Mouse (Mus musculus) kidney, postnatal 25 days (tissue): Measurements from ENCODE around the gene Rb1.
A peak's percentile ranks its signal among the peaks of the same experiment; 100 is the strongest.

Experiments used
- DNase-seq, 2 experiments: peaks; one replicate each; pipeline ENCODE4 v3.0.0; 2021; ENCODE audit warnings: mixed read lengths in 2 of 2

The Rb1 gene

DNA sequence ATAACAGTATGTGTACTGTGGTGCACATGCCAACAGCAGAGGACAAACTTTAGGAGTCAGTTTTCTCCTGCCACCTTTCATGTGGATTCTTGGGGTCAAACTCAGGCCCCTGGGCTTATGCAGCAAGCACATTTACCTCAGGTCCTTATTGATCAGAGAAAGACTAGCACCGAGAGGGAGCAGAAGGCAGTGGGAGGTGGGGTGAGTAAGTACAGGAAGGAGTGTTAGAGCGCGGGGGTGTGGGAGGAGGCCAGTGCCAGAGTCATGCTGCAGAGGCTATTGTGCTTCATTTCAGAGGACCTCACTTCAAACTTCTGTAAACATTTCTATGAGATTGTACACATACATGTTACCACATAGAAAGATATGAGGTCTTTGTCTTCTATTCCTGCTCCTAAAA, 124.2 kb downstream of the Rb1 start:
- DNase-seq, result no peak

DNA sequence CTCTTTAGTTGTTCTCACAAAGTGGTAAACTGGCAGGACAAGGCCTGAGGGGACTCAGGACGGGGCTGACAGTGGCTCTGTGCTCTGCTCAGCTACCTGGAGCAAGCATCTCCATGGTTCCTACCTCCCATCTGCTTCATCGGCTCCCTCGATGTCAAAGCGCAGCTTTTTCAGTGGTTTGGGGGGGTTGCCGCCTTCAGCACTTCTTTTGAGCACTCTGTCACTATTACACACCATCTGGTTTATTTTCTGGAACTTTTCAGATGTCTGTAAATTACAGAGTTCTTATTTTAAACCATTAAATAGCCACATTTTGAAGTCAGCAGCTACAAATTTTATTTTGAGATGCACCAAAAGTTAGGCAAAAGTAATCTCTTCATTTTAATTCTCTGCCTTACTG, 126.6 kb downstream of the Rb1 start:
- no peak for DNase-seq

DNA sequence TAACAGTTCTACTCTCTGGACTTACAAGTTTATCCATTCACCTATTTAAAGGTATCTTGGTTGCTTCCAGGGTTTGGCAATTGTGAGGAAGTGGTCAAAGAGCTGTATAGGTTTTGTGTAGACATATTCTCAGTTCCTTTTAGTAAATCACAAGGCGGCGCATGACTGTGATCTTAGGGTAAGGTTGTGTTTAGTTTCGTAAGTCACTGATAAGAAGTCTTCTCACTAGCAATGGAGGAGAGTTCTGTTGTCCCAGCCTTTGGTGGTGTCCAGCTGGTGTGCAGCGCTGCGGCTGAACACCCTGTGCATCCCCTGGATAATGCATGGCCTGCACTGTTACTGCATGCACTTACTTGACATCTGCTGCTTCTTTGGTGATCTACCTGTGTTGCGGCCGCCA, 138.7 kb downstream of the Rb1 start:
- DNase-seq, result no peak

DNA sequence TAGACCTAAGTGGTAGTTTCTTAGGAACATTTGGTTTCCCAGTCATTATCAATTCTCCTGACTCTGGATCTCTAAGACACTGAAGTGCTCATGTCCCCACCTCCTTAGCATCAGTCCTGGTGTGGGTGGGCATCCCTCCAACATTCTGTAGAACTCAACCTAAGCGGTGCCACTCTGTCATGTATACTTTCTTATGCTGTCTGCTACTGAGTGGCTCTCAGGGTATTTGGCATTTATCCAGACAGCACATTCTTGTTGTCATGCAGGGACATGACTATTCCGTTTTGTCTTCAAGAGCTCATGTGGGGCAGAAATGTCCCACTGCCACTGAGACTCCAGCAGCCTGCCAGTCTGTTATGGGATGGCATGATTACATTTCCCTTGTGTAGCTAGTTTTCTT, 144.5 kb downstream of the Rb1 start:
- DNase-seq, result no peak

DNA sequence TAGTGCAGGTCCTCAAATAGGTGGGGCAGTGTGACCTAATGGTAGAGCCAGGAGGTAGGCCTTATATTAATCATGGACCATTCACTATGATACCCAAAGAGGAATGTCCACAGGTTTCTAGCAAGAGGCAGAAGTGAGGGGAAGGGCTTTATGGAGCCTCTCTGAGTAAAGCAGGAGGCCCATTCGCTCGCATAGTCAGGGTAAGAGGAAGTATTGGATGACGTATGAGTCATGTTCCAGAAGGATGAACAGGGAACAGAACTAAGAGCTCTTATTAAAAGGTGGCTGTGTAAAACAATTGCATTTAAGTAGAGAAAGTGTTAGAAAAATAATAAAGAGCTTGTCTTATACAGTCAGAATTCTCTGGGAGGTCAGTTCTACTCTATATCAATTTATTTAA, 145.0 kb downstream of the Rb1 start:
- DNase-seq, result no peak

DNA sequence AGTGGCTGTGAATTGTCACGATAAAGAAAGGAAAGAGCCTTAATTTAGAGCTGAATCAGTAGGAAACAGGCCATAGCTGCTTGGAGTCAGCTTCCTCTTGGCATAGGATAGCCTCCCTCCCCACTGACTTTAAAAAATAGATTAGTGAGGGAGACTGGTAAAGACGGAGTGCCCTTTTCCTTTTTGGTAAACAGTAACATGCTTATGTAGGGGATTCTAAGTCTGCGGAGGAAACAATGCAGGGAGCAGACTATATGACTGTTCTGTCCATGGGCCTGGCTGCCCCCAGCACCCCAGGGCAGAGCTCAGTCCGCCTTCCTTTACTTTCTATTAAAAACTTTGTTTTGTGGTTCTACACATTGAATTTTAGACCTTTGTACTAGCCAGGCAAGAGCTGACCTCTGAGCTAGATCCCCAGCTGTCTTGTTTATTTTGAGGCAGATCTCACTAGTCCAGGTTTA, 146.4 kb downstream of the Rb1 start:
- DNase-seq, result peak; percentile 22 to 60

DNA sequence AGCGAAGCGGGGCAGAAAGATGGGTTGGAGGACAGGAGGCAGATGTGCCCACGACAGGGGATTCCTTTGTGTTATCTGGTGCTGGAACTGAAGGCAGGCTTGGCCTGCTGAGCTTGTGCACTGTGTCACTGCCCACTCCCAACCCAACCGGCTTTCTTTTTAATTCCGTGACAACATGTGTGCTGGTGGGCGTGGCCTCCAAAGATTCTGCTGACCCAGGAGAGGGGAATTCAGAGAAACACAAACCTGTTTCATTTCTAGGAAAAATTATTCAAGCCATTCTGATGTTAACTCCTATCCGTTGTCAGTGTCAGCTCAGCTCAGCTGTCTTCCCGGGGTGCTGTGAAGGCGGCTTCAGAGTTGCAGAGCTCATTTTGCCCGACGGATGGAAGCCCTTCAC, 147.7 kb downstream of the Rb1 start:
- DNase-seq, result peak in 1 of 2 experiments; percentile 33

DNA sequence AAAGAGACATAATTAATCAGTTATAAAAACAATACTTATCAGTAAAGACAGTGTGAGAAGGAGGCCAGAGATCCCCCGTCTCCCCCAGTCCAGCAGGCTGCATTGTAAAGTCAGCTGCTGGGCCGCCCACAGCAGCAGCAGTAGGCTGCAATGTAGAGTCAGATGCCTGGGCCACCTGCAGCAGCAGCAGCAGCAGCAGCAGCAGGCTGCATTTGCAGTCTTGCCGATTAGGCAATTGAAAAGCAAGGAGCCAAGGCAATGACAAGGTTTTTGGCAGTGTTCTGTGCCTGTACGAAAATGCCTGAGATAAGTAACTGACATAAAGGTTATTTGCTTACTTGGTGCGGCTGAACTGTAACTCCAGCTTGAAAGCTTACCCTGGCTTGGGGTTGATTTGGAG, 149.4 kb downstream of the Rb1 start:
- no peak for DNase-seq

DNA sequence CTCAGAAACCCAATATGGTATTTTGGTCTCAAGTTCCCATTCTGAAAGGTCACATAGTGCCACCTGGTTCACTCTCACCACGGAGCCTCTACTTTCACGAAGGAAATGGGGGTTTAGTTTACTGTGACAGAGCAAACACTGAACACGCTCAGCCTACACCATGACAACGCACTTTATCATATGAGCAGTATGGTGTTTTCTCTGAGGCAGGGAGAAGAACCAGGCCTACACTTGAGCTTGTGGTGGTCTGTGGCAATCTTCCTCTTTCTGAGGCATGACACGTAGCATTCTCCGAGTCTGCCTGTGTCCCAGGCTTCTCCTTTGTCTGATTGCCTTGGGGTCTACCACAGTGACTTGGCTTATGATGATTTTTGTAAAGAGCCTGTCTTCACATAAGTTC, 149.8 kb downstream of the Rb1 start:
- DNase-seq, result no peak

DNA sequence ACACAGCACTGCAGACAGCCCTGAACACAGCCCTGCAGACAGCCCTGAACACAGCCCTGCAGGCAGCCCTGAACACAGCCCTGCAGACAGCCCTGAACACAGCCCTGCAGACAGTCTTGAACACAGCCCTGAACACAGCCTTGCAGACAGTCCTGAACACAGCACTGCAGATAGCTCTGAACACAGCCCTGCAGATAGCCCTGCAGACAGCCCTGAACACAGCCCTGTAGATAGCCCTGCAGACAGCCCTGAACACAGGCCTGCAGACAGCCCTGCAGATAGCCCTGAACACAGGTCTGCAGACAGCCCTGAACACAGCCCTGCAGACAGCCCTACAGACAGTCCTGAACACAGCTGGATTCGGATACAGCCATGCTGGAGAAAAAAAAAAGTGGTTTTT, 150.6 kb downstream of the Rb1 start:
- DNase-seq, result no peak

DNA sequence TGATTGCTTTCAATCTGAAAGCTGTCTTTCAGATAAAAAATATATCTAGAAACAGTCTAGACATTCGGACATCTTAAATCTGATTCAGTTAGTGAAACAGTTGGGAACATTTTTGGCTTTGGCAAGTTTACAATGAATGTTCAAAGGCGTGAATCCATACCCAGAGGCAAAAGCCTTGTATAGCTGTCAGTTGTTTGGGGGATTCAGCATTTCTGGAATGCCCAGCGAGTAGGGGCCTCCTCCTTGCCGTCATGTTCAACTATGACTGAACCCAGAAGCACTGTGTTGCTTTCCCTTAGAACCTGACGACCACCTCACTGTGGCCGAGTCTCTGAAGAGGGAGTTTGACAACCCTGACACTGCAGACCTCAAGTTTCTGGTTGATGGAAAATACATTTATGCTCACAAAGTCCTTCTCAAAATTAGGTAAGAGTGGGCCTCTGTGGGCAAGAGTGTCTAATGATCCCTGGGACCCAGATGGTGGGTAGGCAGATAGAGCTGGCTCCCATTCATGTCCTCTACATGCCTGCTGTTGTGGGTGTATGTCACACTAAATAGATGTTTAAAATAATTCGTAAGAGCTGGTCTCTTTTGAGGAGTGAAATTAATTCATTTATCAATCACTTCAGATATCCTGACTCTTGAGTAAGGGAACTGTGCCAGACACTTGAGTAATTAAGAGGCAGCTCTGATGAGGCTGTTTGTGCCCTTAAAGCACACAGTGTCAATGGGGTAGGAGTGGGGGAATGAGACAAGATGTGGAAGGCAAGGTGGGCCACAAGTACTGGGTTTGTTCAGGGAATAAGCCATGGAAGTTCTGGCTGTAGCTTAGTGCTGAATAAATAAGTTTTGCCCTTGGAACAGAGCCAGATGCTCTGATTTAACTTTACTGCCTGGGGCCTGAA, 151.3 kb downstream of the Rb1 start:
- DNase-seq, result no peak

DNA sequence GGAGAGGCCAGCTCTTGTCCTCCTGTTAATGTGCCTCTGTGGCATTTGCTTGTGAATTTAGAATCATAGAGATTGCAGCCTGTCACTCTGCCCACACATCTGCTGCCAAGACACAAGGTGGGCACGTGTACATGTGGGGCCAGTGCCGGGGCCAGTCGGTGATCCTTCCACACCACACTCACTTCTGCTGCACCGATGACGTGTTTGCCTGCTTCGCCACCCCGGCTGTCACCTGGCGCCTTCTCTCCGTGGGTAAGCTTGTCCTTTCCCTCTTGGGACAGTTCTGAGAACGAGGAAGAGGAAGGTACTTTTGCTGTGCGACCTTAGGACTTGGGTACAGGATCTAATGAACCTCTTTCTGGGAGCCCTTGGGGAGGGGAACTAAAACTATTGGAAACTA, 152.0 kb downstream of the Rb1 start:
- DNase-seq, result no peak

DNA sequence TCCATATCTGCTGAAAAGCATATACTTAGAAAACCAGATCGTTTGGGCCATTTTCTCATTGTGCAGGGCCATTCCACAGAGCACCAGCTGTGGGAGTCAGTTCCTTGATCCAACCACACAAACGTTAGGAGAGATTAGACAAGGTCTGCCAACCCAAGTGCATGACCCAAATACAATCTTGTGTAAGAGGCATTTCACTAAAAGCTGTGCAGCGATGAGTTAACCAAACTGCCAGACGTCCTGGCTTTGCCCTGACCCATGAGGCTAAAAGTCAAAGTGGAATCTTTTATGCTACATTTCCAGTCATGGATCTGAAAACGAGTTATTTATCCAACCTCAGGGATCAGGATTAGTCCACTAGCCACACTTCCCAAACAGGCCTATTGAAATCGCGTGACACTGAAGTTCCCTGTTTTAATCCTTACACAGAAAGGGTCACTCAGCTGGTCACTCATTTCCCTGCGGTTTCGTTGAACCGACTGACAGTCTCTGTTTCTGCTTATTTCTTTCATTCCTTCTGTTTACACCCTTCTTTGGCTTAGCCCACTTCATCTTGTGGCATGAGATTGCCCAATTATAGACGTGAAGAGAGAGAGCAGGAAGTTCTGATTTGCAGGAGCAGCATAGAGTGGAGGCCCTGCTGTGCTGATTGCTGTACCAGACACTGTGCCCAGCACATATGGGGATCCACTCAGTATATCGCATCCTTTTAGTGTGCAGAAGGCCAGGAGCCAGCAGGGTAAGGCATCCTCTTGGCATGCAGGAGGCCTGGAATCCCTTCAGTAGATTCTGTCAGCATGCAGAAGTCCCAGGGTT, 153.2 kb downstream of the Rb1 start:
- DNase-seq, result no peak

DNA sequence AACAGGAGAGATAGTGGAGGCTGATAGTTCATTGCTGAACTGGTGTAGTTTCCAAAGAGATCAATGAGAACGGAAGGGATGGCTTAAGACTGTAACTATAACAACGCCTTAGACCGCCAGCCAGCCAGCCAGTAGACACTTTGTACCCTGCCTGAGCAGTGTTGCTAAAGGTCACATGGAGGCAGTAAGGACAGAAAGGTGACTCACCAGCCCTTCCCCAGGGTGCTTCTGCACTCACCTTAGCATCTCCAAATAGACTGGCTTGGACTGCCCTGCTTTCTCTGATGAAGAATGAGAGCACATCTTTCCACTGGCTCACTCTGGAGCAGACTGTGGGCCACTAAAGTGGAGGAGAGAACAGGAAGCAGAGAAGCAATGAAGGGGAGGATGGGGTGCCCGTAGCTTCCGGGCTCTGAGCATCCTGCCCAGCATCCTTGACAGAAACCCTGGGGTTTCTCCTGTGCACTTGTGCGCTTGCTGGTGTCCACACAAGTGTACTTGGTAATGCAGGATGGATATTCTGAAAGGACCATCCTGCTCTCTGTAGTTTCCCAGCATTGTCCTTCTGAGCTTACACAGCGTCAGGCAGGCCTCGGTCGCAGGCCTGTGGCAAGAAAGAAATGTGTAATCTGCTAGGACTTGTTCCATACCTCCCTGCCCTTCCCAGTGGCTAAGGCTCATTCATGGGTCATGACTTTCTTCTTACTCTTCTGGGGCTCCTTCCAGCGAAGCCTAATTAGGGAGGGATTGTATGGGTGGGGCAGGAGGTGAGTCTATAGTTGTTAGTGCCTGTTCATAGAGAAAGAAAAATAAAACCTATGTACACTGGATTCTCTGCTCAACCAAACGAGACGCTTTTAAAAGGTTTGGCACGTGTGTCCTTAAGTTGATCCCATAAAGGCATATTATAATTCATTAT, 155.4 kb downstream of the Rb1 start:
- peak in 1 of 2 experiments; percentile 57 for DNase-seq

DNA sequence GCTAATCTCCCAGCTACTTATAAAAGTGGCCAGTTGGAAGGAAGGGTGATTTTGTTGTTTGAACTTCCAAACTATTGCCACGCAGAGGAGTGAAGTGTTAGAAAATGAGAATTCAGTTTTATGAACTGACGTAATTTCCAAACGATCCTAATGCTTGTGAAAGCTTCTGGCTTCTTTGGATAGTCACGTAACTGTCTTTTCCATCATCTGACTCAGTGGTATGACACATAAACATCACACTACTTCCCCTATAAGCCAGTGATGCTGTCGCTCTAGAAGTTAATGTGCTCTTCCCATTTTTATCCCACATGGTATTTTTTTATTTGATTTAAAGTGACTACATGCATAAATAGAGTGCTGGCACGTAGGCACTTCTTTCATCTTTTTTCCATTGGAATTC, 157.0 kb downstream of the Rb1 start:
- no peak for DNase-seq

DNA sequence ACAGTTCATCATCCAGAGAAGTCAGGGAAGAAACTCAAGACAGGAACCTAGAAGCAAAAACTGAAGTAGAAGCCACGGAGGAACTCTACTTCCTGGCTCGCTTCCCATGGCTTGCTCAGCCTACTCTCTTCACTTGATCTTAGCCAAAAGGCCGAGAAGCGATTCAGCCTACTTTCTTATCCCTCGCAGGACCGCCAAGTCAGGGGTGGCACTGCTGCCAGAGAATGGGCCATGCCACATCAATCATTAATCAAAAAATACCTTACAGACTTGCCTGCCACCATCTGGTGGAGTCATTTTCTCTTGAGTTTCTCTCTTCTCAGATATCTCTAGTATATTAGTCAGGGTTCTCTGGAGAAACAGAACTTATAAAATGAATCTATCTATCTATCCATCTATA, 160.5 kb downstream of the Rb1 start:
- peak; percentile 47 to 77 for DNase-seq

DNA sequence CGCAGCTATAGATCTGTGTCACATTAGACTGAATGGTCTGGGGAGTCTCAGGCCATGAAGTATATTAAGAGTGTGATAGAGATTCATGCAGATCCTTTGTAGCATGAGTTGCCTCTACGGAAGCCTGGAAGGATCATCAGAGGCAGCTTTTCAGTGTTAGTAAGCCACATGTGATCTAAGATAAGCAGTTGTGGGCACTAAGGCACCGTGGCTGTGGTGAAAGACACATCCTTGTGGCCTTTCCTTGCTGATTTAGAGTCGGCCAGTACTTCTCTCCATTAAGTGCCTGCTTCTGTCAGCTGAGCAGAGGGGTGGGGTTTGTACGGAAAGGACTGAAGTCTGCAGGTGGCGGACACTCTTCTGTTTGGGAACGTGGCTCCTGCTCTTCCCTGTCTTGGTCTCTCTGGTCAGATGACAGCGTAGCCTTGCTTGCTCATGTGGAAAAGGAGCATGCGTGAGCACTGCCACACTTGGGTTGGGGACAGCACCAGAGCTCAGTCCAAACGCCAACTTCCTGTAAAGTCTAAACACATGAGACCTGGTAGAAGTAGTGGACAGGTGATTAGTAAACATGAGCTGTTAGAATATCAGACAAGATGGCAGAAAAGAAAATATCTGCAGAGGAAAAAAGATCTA, 162.1 kb downstream of the Rb1 start:
- no peak for DNase-seq

DNA sequence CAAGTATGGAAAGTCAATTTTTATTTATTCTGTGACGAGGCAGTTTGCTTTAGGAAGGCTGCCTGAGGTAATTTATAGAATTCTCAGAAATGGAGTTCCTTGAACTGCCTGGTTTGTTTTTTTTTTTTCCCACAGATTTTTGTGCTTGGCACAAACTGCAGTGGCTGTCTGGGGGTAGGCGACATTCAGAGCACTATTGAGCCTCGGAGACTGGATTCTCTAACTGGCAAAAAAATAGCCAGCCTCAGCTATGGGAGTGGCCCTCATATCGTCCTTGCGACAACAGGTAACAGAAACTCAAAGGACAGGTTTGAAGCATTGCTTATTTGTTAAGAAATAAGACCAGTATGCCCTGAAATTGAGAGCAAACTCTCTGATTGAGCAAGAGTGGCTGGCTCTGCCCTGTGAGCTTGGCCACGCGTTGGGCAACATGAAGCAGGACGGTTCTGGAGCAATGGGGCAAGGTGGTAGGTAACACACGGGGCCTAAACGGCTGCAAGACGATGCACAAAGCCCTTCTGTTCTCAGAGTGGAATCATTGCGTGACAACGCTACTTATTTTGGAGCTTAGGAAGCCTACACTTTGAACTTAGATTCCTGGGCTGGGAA, 163.3 kb downstream of the Rb1 start:
- no peak for DNase-seq

DNA sequence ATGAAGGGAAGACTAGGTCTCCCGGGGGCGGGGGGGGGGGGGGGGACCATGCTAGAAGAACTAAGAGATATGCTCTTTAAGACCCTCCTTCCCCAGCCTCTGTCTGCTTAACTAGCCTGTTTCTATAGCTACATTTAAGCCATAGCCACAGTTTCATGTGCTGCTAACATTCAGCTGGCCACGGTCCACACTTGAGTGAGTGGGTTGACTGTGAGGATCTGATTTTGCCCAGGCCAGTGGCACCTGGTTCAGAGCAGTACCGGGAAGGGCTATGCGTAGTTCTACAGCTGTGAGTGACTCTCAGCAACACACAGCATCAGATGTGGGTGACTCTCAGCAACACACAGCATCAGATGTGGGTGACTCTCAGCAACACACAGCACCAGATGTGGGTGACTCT, 164.3 kb downstream of the Rb1 start:
- no peak for DNase-seq

DNA sequence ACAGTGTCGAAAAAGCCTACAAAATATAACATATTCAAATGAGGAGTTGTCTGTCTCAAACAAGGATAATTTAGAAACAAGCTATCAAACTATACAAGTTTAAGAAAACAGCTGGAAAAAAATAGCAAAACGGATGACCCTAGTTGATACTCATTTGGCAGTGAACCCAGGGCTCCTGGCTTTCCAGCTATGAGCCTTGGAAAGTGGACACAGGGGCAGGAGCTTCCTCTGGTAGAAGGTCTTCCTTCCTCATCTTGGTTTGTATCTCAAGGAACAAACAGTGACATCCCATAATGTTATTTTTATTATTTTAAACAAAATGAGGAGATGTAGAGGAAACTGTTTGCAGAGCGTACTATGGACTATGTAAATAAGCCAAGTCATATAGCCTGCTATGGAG, 177.5 kb downstream of the Rb1 start:
- DNase-seq, result peak in 1 of 2 experiments; percentile 20

DNA sequence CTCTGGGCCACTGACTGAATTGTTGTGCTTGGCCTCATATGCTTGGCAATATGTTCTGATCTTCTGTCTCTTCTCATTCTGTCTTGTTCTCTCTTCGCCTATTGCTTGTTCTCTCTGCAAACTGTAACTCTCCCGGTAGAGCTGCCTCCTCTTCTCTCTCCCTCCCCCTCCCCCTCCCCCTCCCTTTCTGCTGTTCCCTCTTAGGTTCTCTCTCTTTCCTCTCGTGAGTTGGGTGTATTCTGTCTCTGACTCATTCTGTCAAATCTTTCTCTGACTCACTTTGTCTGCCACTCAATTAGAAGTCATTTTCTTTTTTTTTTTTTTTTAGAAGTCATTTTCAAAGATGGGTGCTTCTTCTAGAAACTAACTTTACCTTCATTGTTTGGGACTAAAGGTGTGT, 178.9 kb downstream of the Rb1 start:
- DNase-seq, result no peak

DNA sequence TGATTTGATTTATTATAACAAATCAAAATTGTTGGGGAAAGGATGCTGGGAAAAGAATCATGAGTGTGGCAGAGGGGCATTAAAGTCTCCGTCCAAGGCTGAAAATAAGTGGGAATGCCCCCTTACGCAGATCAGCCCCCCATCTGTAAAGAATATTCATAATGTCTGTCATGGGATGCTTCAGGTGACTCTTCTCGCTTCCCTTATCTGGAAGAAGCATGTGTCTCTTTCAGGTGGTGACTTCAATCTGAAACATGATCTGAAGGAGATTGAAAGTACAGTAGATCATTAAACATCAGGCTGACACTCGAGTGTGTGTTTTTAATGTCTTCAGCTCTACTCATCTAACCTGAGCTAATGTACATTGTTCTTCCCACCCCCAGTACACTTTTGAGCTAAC, 180.1 kb downstream of the Rb1 start:
- DNase-seq, result no peak
